Mouse (Mus musculus): ENCODE measurements around the gene Zfp786.

DNA sequence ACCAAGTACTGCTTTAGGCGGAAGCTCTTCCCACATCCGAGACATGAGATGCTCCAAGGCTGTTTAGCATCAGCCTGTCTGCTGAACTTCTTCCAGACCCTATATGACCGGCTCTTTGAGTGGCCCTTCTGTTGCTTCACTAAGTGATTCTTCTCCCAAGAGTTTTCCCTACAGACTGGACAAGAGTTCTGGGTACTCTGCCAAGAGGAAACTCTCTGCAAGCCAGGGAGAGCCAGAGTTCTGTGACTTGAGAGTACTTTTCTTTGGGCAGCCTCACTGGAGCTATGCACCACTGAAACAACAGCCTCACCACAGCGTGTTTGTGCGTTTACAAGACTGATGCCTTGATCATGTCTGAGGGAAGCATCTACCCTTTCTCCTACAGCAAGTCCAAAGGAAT, 9.4 kb downstream of the Zfp786 start:
- TF ChIP-seq POLR2A (IDR thresholded peaks at IDR 0.05; ENCODE audit: low read depth, low read length) (no peak), CTCF (conservative IDR thresholded peaks at IDR 0.05; ENCODE audit: insufficient read depth, insufficient read length, low read depth, low read length) (no peak)

All from kidney, adult 2 months (tissue).